ENCODE assay signal across 8 mouse cellular contexts in genomic region chr6:128839266-128839771, GRCm38 (mm10). TPM values are rescaled to one million over a fixed set of nuclear protein-coding genes. Genes with fewer than 3 reads are reported as not detected.
DNase-seq lines count a peak whose midpoint lies in the region; ATAC-seq lines count a peak whose summit lies in the region.

No protein-coding gene starts in this region.

- peak; percentile 88 for DNase-seq in Muller cell, postnatal 12 days (ENCODE audit: inconsistent ontology term)
- DNase-seq in cerebellum, adult 9-10 months = peak; percentile 94
- peak; percentile 90 for DNase-seq in hindbrain, embryonic 11.5 days (ENCODE audit: low spot score)
- peak; percentile 76 to 82 for DNase-seq in layer of hippocampus, postnatal 14 days (ENCODE audit: low spot score in 2 of 2)
- peak; percentile 95 for DNase-seq in lung, postnatal 10 days
- DNase-seq in ovary, postnatal 14 days (ENCODE audit: low spot score) = peak; percentile 78
- peak; percentile 92 for DNase-seq in thymus, postnatal 14 days

- peak overlapping the region; percentile 29 for H3K9ac ChIP-seq in hindbrain, embryonic 11.5 days (ENCODE audit: low read depth, low read length)

- no peaks in the 10 kb centered on the region for H3K27me3 ChIP-seq in hindbrain, embryonic 11.5 days (ENCODE audit: control insufficient read depth, insufficient read depth, low read length)

- under 1% methylated on average over 17 of the region's 17 CpGs for WGBS in hindbrain, embryonic 11.5 days

- no peaks in the 10 kb centered on the region for H3K4me1 ChIP-seq in hindbrain, embryonic 11.5 days (replicated peaks; ENCODE audit: control insufficient read depth, insufficient read depth, low read length)

- H3K4me3 ChIP-seq in hindbrain, embryonic 11.5 days (ENCODE audit: low read depth, low read length) = peak overlapping the region; percentile 66

- H3K4me2 ChIP-seq in hindbrain, embryonic 11.5 days (replicated peaks; ENCODE audit: low read depth, low read length) = peak overlapping the region; percentile 45

- no peaks in the 10 kb centered on the region for H3K36me3 ChIP-seq in hindbrain, embryonic 11.5 days (ENCODE audit: control insufficient read depth, insufficient read depth, low read length)

- peak overlapping the region; percentile 30 for H3K27ac ChIP-seq in hindbrain, embryonic 11.5 days (ENCODE audit: low read depth, low read length)

- no peaks in the 10 kb centered on the region for H3K9me3 ChIP-seq in hindbrain, embryonic 11.5 days (ENCODE audit: control insufficient read depth, low read length)

- peak; percentile 7 for ATAC-seq in frontal cortex, adult (ENCODE audit: low TSS enrichment)
- peak; percentile 22 for ATAC-seq in hindbrain, embryonic 11.5 days (ENCODE audit: low FRiP score)

RNA-seq across cellular contexts. Expression of gene Klrb1b, which starts 13.2 kb away (rescaled TPM):
- polyA plus RNA-seq in hindbrain, embryonic 11.5 days (2014; fragmentation: Nextera tagmentation; extraction: Ambion mirVana) = not detected in 2 replicates
- total RNA-seq in layer of hippocampus, postnatal 14 days (2021) = not detected

RNA-seq across cellular contexts. Expression of gene Gm44511, which starts 13.2 kb away (rescaled TPM):
- not detected in 2 replicates for polyA plus RNA-seq in hindbrain, embryonic 11.5 days (2014; fragmentation: Nextera tagmentation; extraction: Ambion mirVana)
- not detected for total RNA-seq in layer of hippocampus, postnatal 14 days (2021)

RNA-seq across cellular contexts. Expression of gene Clec2i, which starts 48.1 kb away (rescaled TPM):
- 0.08 TPM in 1 of 2 replicates, not detected in the other for polyA plus RNA-seq in hindbrain, embryonic 11.5 days (2014; fragmentation: Nextera tagmentation; extraction: Ambion mirVana)
- under 1 TPM in 1 of 2 experiments, not detected in 1; 0.23 TPM for total RNA-seq in layer of hippocampus, postnatal 14 days (2021)

RNA-seq across cellular contexts. Expression of gene Klrb1c, which starts 50.3 kb away (rescaled TPM):
- polyA plus RNA-seq in hindbrain, embryonic 11.5 days (2014; fragmentation: Nextera tagmentation; extraction: Ambion mirVana) = 0.06 TPM in 1 of 2 replicates, not detected in the other
- total RNA-seq in layer of hippocampus, postnatal 14 days (2021) = not detected

RNA-seq across cellular contexts. Expression of gene BC035044, which starts 51.6 kb away (rescaled TPM):
- 0.77 and 0.80 TPM in 2 replicates for polyA plus RNA-seq in hindbrain, embryonic 11.5 days (2014; fragmentation: Nextera tagmentation; extraction: Ambion mirVana)
- total RNA-seq in layer of hippocampus, postnatal 14 days (2021) = 1 to 10 TPM; 1.3 to 1.4 TPM

Comparison
In these comparisons a context has a peak if more than half of its experiments do, and no peak if none do; other contexts are left out.
1. Peak in every context shown above with its lines: DNase-seq, ATAC-seq, H3K4me3 ChIP-seq and H3K27ac ChIP-seq.